Mouse (Mus musculus) G1E (cell line): ENCODE data around the gene Slc36a4.

Experiments
- CTCF ChIP-seq: IDR thresholded peaks from 2 replicates; pipeline ENCODE4 v1.5.1; 2012; ENCODE audit warnings: low read depth, low read length, inconsistent platforms, mixed read lengths
- GATA1 ChIP-seq: IDR thresholded peaks from 2 replicates; pipeline ENCODE4 v1.6.1; 2012; ENCODE audit warnings: borderline replicate concordance, low read length, inconsistent platforms, mixed read lengths
- GATA2 ChIP-seq: IDR thresholded peaks from 2 replicates; pipeline ENCODE4 v1.6.1; 2012; ENCODE audit warnings: low read depth, low read length, inconsistent platforms, borderline replicate concordance

GRCm38 (mm10) chr9:15664606-15665005 is 44.9 kb upstream of the Slc36a4 start:
- TF ChIP-seq CTCF (no peak), GATA1 (no peak), GATA2 (no peak)
